Mouse (Mus musculus): ENCODE results near the gene Rplp1. TPM values are rescaled to one million over a fixed set of nuclear protein-coding genes. Genes with fewer than 3 reads are reported as not detected.

The Rplp1 gene
- polyA plus RNA-seq, 1 experiment: 6,021 TPM

DNA sequence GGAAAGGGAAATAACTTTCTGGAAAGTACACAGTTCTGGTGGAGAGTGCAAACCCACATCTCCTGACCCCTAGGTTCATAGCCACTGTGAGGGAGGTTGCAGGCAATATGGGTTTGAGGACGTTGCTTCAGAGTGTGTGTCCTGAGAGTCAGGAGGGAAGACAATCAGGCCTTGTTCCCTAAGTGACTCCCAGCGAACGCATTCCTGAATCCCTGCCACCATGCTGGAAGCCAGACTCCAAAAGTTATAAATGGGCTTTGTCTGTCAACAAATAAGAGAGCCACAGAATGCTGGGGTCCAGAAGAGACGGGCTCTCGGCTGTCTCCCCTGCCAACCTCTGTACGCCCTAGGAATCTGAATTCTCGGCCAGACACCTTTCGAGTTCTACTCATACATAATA is 24.5 kb downstream of the Rplp1 start:
- Histone ChIP-seq H3K9me3 (replicated peaks; ENCODE audit: control insufficient read depth, insufficient read depth, low read length, poor library complexity, severe bottlenecking) (no peaks in the 10 kb centered on the region), H3K4me1 (ENCODE audit: control insufficient read depth, insufficient read depth, low read length) (no peaks in the 10 kb centered on the region), H3K4me3 (ENCODE audit: low read depth, low read length) (no peak overlapping the region), H3K9ac (ENCODE audit: low read depth, poor library complexity, severe bottlenecking) (no peak overlapping the region), H3K27ac (ENCODE audit: insufficient read depth, low read length) (no peak overlapping the region), H3K36me3 (ENCODE audit: control insufficient read depth, insufficient read depth, low read length, poor library complexity, severe bottlenecking) (no peaks in the 10 kb centered on the region), H3K27me3 (ENCODE audit: control insufficient read depth, insufficient read depth, low read length, poor library complexity, severe bottlenecking) (no peaks in the 10 kb centered on the region)
- no peak for TF ChIP-seq CTCF (IDR thresholded peaks at IDR 0.05; ENCODE audit: low read depth, low read length)
- no peak for TF ChIP-seq EP300 (IDR thresholded peaks at IDR 0.05; ENCODE audit: insufficient read depth, low read depth, low read length)
- TF ChIP-seq POLR2A (IDR thresholded peaks at IDR 0.05; ENCODE audit: insufficient read depth, low read length): no peak

DNA sequence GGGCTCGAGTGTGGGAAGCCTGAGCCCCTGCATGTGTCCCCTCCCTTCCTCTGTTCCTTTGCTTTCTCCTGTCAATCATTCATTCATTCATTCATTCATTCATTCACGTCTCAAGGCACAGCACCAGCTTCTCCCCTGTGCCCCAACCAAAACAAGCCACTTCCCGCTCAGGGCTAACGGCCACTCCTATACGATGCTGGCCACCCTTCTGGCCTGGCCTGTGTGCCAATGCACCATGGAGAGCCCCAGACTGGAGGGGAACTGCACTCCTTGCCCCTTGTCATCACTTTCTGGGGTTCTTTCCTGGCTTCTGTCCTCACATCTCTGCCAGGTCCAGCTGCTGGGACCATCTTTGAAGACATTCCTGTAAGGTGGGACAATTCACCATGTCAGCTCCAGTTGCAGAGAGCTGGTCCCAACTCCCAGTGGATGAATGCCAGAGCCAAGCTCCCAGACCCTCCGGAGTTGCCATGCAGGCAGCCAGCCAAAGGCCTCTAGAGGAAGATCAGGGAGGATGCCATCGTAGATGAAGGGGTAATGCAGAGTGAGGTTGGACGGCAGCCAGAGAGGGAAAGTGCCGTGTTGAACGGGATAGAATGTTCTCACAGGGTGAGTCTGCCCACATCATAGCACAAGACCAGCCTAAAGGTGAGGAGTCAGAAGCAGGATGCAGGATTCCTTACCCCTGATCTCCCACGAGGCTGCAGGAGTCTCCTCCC is 26.5 kb downstream of the Rplp1 start:
- no peaks in the 10 kb centered on the region for H3K9me3 ChIP-seq (replicated peaks; ENCODE audit: control insufficient read depth, insufficient read depth, low read length, poor library complexity, severe bottlenecking)
- no peaks in the 10 kb centered on the region for H3K27me3 ChIP-seq (ENCODE audit: control insufficient read depth, insufficient read depth, low read length, poor library complexity, severe bottlenecking)
- no peaks in the 10 kb centered on the region for H3K4me1 ChIP-seq (ENCODE audit: control insufficient read depth, insufficient read depth, low read length)
- TF ChIP-seq CTCF (IDR thresholded peaks at IDR 0.05; ENCODE audit: low read depth, low read length) (no peak), EP300 (IDR thresholded peaks at IDR 0.05; ENCODE audit: insufficient read depth, low read depth, low read length) (no peak), POLR2A (IDR thresholded peaks at IDR 0.05; ENCODE audit: insufficient read depth, low read length) (no peak)
- H3K9ac ChIP-seq (ENCODE audit: low read depth, poor library complexity, severe bottlenecking): no peak overlapping the region
- H3K36me3 ChIP-seq (ENCODE audit: control insufficient read depth, insufficient read depth, low read length, poor library complexity, severe bottlenecking): no peaks in the 10 kb centered on the region
- H3K27ac ChIP-seq (ENCODE audit: insufficient read depth, low read length): no peak overlapping the region
- H3K4me3 ChIP-seq (ENCODE audit: low read depth, low read length): no peak overlapping the region

DNA sequence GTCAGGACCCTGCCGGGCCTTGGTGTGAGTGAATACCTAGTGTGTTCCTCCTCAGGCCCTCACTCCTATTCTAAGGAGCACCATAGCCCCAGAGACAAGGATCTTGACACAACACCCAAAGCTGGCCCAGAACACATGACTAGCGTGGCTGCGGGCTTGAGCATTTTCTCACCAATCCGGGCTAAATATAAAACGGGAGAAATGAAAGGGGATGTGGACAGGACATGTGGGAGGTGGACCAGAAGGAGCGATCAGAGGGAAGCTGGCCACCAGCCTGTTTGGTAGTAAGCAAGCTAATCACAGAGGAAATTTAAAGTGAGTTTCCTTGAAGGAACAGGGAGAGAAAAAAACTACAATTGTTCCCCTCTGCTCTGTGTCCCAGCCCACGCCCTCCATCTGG is 28.4 kb downstream of the Rplp1 start:
- Histone ChIP-seq H3K36me3 (ENCODE audit: control insufficient read depth, insufficient read depth, low read length, poor library complexity, severe bottlenecking) (no peaks in the 10 kb centered on the region), H3K9me3 (replicated peaks; ENCODE audit: control insufficient read depth, insufficient read depth, low read length, poor library complexity, severe bottlenecking) (no peaks in the 10 kb centered on the region), H3K4me3 (ENCODE audit: low read depth, low read length) (no peak overlapping the region), H3K27ac (ENCODE audit: insufficient read depth, low read length) (no peak overlapping the region), H3K27me3 (ENCODE audit: control insufficient read depth, insufficient read depth, low read length, poor library complexity, severe bottlenecking) (no peaks in the 10 kb centered on the region), H3K4me1 (ENCODE audit: control insufficient read depth, insufficient read depth, low read length) (no peaks in the 10 kb centered on the region), H3K9ac (ENCODE audit: low read depth, poor library complexity, severe bottlenecking) (no peak overlapping the region)
- TF ChIP-seq POLR2A (IDR thresholded peaks at IDR 0.05; ENCODE audit: insufficient read depth, low read length): no peak
- no peak for TF ChIP-seq CTCF (IDR thresholded peaks at IDR 0.05; ENCODE audit: low read depth, low read length)
- TF ChIP-seq EP300 (IDR thresholded peaks at IDR 0.05; ENCODE audit: insufficient read depth, low read depth, low read length): no peak

DNA sequence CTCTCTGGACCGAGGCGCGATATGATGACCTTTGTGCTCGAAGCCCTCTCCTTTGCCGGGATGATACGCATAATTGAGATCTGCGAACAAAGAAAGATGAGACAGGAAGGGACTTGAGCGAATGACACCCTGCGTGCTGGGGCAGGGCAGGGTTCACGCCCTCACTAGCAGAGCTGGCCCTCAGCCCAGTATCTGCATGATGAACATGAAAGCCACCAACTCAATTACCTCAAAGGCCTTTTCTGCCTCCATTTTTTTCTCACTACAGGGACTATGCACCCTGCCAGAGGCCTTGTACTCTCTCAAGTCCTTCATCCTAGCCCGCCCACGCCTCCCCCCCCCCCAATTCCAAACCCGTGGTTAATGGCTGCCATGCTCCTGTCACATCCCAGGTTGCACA is 29.4 kb downstream of the Rplp1 start:
- Histone ChIP-seq H3K36me3 (ENCODE audit: control insufficient read depth, insufficient read depth, low read length, poor library complexity, severe bottlenecking) (no peaks in the 10 kb centered on the region), H3K4me1 (ENCODE audit: control insufficient read depth, insufficient read depth, low read length) (no peaks in the 10 kb centered on the region), H3K9me3 (replicated peaks; ENCODE audit: control insufficient read depth, insufficient read depth, low read length, poor library complexity, severe bottlenecking) (no peaks in the 10 kb centered on the region), H3K4me3 (ENCODE audit: low read depth, low read length) (no peak overlapping the region), H3K27ac (ENCODE audit: insufficient read depth, low read length) (no peak overlapping the region), H3K9ac (ENCODE audit: low read depth, poor library complexity, severe bottlenecking) (no peak overlapping the region), H3K27me3 (ENCODE audit: control insufficient read depth, insufficient read depth, low read length, poor library complexity, severe bottlenecking) (no peaks in the 10 kb centered on the region)
- TF ChIP-seq EP300 (IDR thresholded peaks at IDR 0.05; ENCODE audit: insufficient read depth, low read depth, low read length): no peak
- no peak for TF ChIP-seq CTCF (IDR thresholded peaks at IDR 0.05; ENCODE audit: low read depth, low read length)
- no peak for TF ChIP-seq POLR2A (IDR thresholded peaks at IDR 0.05; ENCODE audit: insufficient read depth, low read length)

DNA sequence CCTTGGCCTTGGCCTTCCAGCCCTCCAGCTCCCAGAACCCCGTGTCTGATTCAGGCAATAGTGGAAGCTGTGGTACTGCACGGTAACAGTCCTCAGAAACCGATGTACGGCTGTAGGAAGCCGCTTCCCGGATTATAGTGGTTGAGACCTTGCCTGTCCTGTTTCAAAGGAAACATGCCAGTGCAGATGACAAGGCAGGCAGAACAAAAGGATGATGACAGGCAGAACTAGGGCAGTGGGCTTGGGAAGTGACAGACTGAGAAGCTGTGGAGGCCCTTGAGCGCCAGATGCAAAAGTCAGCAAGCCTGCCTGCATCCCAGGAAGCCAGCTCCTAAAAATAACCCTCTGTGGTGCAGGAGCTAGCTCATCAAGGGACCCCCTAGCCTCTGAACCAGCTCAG is 30.0 kb downstream of the Rplp1 start:
- H3K9me3 ChIP-seq (replicated peaks; ENCODE audit: control insufficient read depth, insufficient read depth, low read length, poor library complexity, severe bottlenecking): no peaks in the 10 kb centered on the region
- H3K4me3 ChIP-seq (ENCODE audit: low read depth, low read length): no peak overlapping the region
- no peaks in the 10 kb centered on the region for H3K27me3 ChIP-seq (ENCODE audit: control insufficient read depth, insufficient read depth, low read length, poor library complexity, severe bottlenecking)
- no peaks in the 10 kb centered on the region for H3K36me3 ChIP-seq (ENCODE audit: control insufficient read depth, insufficient read depth, low read length, poor library complexity, severe bottlenecking)
- H3K27ac ChIP-seq (ENCODE audit: insufficient read depth, low read length): no peak overlapping the region
- no peak for TF ChIP-seq CTCF (IDR thresholded peaks at IDR 0.05; ENCODE audit: low read depth, low read length)
- TF ChIP-seq POLR2A (IDR thresholded peaks at IDR 0.05; ENCODE audit: insufficient read depth, low read length): no peak
- TF ChIP-seq EP300 (IDR thresholded peaks at IDR 0.05; ENCODE audit: insufficient read depth, low read depth, low read length): no peak
- H3K9ac ChIP-seq (ENCODE audit: low read depth, poor library complexity, severe bottlenecking): no peak overlapping the region
- no peaks in the 10 kb centered on the region for H3K4me1 ChIP-seq (ENCODE audit: control insufficient read depth, insufficient read depth, low read length)

DNA sequence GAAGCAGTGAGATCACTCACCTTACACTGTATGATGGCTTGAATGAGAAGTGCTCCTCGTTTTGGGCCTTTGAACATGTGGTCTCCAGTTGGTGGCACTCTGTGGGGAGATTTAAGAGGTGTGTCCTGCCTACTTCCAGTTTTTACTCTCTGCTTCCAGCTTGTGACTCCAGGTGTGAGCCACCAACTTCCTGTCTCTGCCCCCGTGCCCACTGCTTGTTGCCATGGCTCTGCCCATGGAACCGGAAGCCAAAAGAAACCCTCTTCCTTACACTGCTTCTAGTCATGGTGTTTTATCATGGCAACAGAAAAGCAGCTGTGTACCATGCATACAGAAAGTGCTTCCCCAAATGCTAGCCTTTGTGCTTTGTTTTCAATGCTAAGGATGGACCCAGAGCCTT is 32.2 kb downstream of the Rplp1 start:
- Histone ChIP-seq H3K27me3 (ENCODE audit: control insufficient read depth, insufficient read depth, low read length, poor library complexity, severe bottlenecking) (no peaks in the 10 kb centered on the region), H3K4me3 (ENCODE audit: low read depth, low read length) (no peak overlapping the region), H3K9ac (ENCODE audit: low read depth, poor library complexity, severe bottlenecking) (no peak overlapping the region), H3K9me3 (replicated peaks; ENCODE audit: control insufficient read depth, insufficient read depth, low read length, poor library complexity, severe bottlenecking) (no peaks in the 10 kb centered on the region), H3K27ac (ENCODE audit: insufficient read depth, low read length) (no peak overlapping the region), H3K4me1 (ENCODE audit: control insufficient read depth, insufficient read depth, low read length) (no peaks in the 10 kb centered on the region), H3K36me3 (ENCODE audit: control insufficient read depth, insufficient read depth, low read length, poor library complexity, severe bottlenecking) (no peaks in the 10 kb centered on the region)
- TF ChIP-seq EP300 (IDR thresholded peaks at IDR 0.05; ENCODE audit: insufficient read depth, low read depth, low read length): no peak
- TF ChIP-seq CTCF (IDR thresholded peaks at IDR 0.05; ENCODE audit: low read depth, low read length): no peak
- no peak for TF ChIP-seq POLR2A (IDR thresholded peaks at IDR 0.05; ENCODE audit: insufficient read depth, low read length)
